8 mouse cellular contexts compared by ENCODE assay signal in genomic region chr9:44305466-44306079, GRCm38 (mm10). TPM values are rescaled to one million over a fixed set of nuclear protein-coding genes. Genes with fewer than 3 reads are reported as not detected.
DNase-seq lines count a peak whose midpoint lies in the region; ATAC-seq and TF ChIP-seq lines count a peak whose summit lies in the region.

Gene Hinfp (minus strand): TSS chr9:44305671.

- under 1% methylated on average over 54 of the region's 54 CpGs for WGBS in forebrain, embryonic 13.5 days
- under 1% methylated on average over 54 of the region's 54 CpGs for WGBS in large intestine, adult 2 months
- under 1% methylated on average over 53 of the region's 54 CpGs for WGBS in liver, postnatal 0 days (ENCODE audit: insufficient replicate concordance)
- WGBS in neural tube, embryonic 14.5 days: under 1% methylated on average over 54 of the region's 54 CpGs

- peak; percentile 99 for DNase-seq in heart, postnatal 10 days
- DNase-seq in large intestine, adult 2 months (ENCODE audit: low read depth, low spot score): peak; percentile 93
- DNase-seq in liver, postnatal 0 days: peak; percentile 98
- peak; percentile 97 for DNase-seq in testis, postnatal 10 days (ENCODE audit: low spot score)

- H3K4me2 ChIP-seq in forebrain, embryonic 13.5 days: peak within 1 kb of the TSS; percentile 87
- peak within 1 kb of the TSS; percentile 86 for H3K4me2 ChIP-seq in liver, postnatal 0 days (ENCODE audit: low read depth, low read length)
- peak within 1 kb of the TSS; percentile 57 for H3K4me2 ChIP-seq in neural tube, embryonic 14.5 days (ENCODE audit: low read depth, low read length)

- TF ChIP-seq CTCF in ES-Bruce4 (IDR thresholded peaks at IDR 0.05; ENCODE audit: low read depth, low read length): no peak
- TF ChIP-seq CTCF in liver, postnatal 0 days (IDR thresholded peaks at IDR 0.05; ENCODE audit: low read depth): no peak

- peak within 1 kb of the TSS; percentile 92 for H3K9ac ChIP-seq in ES-Bruce4 (ENCODE audit: low read depth, poor library complexity, severe bottlenecking)
- H3K9ac ChIP-seq in forebrain, embryonic 13.5 days: peak within 1 kb of the TSS; percentile 95
- H3K9ac ChIP-seq in liver, postnatal 0 days (replicated peaks): peak within 1 kb of the TSS; percentile 94
- peak within 1 kb of the TSS; percentile 78 for H3K9ac ChIP-seq in neural tube, embryonic 14.5 days (replicated peaks; ENCODE audit: low read depth, low read length)

- H3K36me3 ChIP-seq in ES-Bruce4 (ENCODE audit: control insufficient read depth, insufficient read depth, low read length, poor library complexity, severe bottlenecking): 0 out of 2 replicates have a peak, but pooled peaks cover 2% of the 10 kb centered on the region
- peaks cover 27% of the 10 kb centered on the region for H3K36me3 ChIP-seq in forebrain, embryonic 13.5 days (ENCODE audit: poor library complexity, severe bottlenecking)
- peaks cover 28% of the 10 kb centered on the region for H3K36me3 ChIP-seq in liver, postnatal 0 days (replicated peaks; ENCODE audit: insufficient read depth, low read length)
- peaks cover 17% of the 10 kb centered on the region; the same call in 1 of the 2 replicates for H3K36me3 ChIP-seq in neural tube, embryonic 14.5 days (ENCODE audit: control insufficient read depth, insufficient read depth, low read length)

- TF ChIP-seq POLR2A in ES-Bruce4 (IDR thresholded peaks at IDR 0.05; ENCODE audit: insufficient read depth, low read length): peak; percentile 85

- intact Hi-C loops in heart, postnatal 10 days (cut with DNase I): no loop called here

- H3K27me3 ChIP-seq in ES-Bruce4 (ENCODE audit: control insufficient read depth, insufficient read depth, low read length, poor library complexity, severe bottlenecking): no peaks in the 10 kb centered on the region
- H3K27me3 ChIP-seq in forebrain, embryonic 13.5 days: no peaks in the 10 kb centered on the region
- H3K27me3 ChIP-seq in liver, postnatal 0 days (ENCODE audit: insufficient read depth, low read length): no peaks in the 10 kb centered on the region
- H3K27me3 ChIP-seq in neural tube, embryonic 14.5 days (ENCODE audit: control insufficient read depth, insufficient read depth, low read length): no peaks in the 10 kb centered on the region

- ATAC-seq in cerebellum, adult (ENCODE audit: insufficient number of reproducible peaks, low FRiP score, low TSS enrichment): peak; percentile 99
- peak; percentile 100 for ATAC-seq in forebrain, embryonic 13.5 days
- peak; percentile 99 for ATAC-seq in liver, postnatal 0 days
- ATAC-seq in neural tube, embryonic 14.5 days (ENCODE audit: low read depth): peak; percentile 99

- H3K4me1 ChIP-seq in ES-Bruce4 (ENCODE audit: control insufficient read depth, insufficient read depth, low read length): no peaks in the 10 kb centered on the region
- peaks cover 15% of the 10 kb centered on the region for H3K4me1 ChIP-seq in forebrain, embryonic 13.5 days
- H3K4me1 ChIP-seq in liver, postnatal 0 days (ENCODE audit: insufficient read depth): peaks cover 21% of the 10 kb centered on the region
- H3K4me1 ChIP-seq in neural tube, embryonic 14.5 days (ENCODE audit: control insufficient read depth, insufficient read depth, low read length): peaks cover 10% of the 10 kb centered on the region

- no peaks in the 10 kb centered on the region for H3K9me3 ChIP-seq in ES-Bruce4 (replicated peaks; ENCODE audit: control insufficient read depth, insufficient read depth, low read length, poor library complexity, severe bottlenecking)
- no peaks in the 10 kb centered on the region for H3K9me3 ChIP-seq in forebrain, embryonic 13.5 days (replicated peaks)
- H3K9me3 ChIP-seq in liver, postnatal 0 days (ENCODE audit: low read length): no peaks in the 10 kb centered on the region
- no peaks in the 10 kb centered on the region for H3K9me3 ChIP-seq in neural tube, embryonic 14.5 days (ENCODE audit: control insufficient read depth, low read length)

- peak within 1 kb of the TSS; percentile 88 for H3K4me3 ChIP-seq in ES-Bruce4 (ENCODE audit: low read depth, low read length)
- H3K4me3 ChIP-seq in forebrain, embryonic 13.5 days: peak within 1 kb of the TSS; percentile 98
- H3K4me3 ChIP-seq in liver, postnatal 0 days (ENCODE audit: low read depth, low read length): peak within 1 kb of the TSS; percentile 89
- H3K4me3 ChIP-seq in neural tube, embryonic 14.5 days (ENCODE audit: low read depth, low read length): peak within 1 kb of the TSS; percentile 85

- peak; percentile 86 for TF ChIP-seq EP300 in ES-Bruce4 (IDR thresholded peaks at IDR 0.05; ENCODE audit: insufficient read depth, low read depth, low read length)
- peak; percentile 64; the same call in 1 of the 2 replicates for TF ChIP-seq EP300 in liver, postnatal 0 days (IDR thresholded peaks at IDR 0.05; ENCODE audit: low read depth)

- 0 out of 2 replicates have a peak within 1 kb of the TSS, but pooled peaks have one; percentile 13 for H3K27ac ChIP-seq in ES-Bruce4 (ENCODE audit: insufficient read depth, low read length)
- H3K27ac ChIP-seq in forebrain, embryonic 13.5 days: peak within 1 kb of the TSS; percentile 74
- peak within 1 kb of the TSS; percentile 91 for H3K27ac ChIP-seq in liver, postnatal 0 days (ENCODE audit: low read depth)
- H3K27ac ChIP-seq in neural tube, embryonic 14.5 days (ENCODE audit: low read depth, low read length): peak within 1 kb of the TSS; percentile 62

RNA-seq across cellular contexts. Expression of gene Hinfp, which starts in this region (rescaled TPM):
- 24.8 and 27.8 TPM in 2 replicates for polyA plus RNA-seq in ES-Bruce4 (2011; ENCODE audit: insufficient read depth, insufficient read length, low read depth, missing spikeins)
- polyA plus RNA-seq in forebrain, embryonic 13.5 days (2015; fragmentation: Nextera tagmentation; extraction: Ambion mirVana): 30.5 and 38.4 TPM in 2 replicates
- total RNA-seq in heart, postnatal 10 days (2021): 10 to 100 TPM; 10.0 to 11.1 TPM
- 18.4 and 32.8 TPM in 2 replicates for polyA plus RNA-seq in large intestine, adult 2 months (2012; rRNA removed)
- polyA plus RNA-seq in liver, postnatal 0 days (2015; fragmentation: Nextera tagmentation; extraction: Ambion mirVana): 4.5 and 6.3 TPM in 2 replicates
- 21.9 and 23.2 TPM in 2 replicates for polyA plus RNA-seq in neural tube, embryonic 14.5 days (2014; fragmentation: Nextera tagmentation; extraction: Ambion mirVana)

Comparison
In these comparisons a context has a peak if more than half of its experiments do, and no peak if none do; other contexts are left out.
1. Peak in every context shown above with its lines: DNase-seq, ATAC-seq, H3K4me3 ChIP-seq and H3K27ac ChIP-seq.
2. H3K27ac ChIP-seq: peak in every context shown above with its lines; median percentile 91 in liver, postnatal 0 days; 74 in forebrain, embryonic 13.5 days; 62 in neural tube, embryonic 14.5 days; 13 in ES-Bruce4.